Mouse (Mus musculus): Measurements from ENCODE around the gene Skint1. TPM values are rescaled to one million over a fixed set of nuclear protein-coding genes. Genes with fewer than 3 reads are reported as not detected.

Skint1 gene
- total RNA-seq (2023) = not detected

DNA sequence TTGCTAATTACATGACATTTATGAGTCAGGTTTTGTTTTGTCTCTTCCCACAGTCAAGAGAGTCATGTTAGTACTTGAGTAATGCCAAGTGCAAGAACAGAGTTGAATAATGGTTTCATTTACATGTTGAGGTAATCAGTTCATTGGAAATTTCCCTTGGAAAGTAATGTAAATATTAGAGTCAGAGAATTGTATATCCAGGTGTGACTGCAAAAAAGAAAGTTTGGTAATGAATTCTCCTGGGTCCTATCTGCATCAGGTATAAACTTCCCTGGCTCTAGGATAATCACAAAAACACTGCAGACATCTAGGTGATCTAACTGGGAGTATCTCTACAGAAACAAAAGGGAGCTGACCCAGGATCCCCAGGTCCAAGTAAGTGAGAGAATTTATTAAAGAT, at the start of gene Skint1:
Gene Skint1 (plus strand): TSS at position 301 of the 400 bp plus-strand sequence.

DNA sequence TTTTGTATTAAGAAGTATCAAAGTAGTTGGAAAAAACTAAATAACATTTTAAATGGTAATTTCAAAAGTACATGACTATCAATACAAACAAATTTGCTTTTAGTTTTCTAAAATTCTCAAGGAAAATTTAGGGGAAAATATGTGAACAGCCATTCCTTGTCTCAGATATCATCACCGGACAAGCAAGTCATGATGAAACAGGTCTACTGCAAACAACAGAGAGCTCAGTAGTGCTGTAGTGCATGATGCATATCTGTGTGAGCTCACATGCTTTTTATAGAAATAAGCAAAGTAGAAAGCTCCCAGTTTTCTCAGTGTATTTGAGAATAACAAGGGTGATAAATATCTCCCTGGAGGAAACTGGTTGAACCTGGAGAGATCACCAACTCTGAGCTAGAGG, 33.4 kb upstream of the Skint1 start, which contains the start of gene Skint7:
Gene Skint7 (plus strand): TSS at position 301 of the 400 bp plus-strand sequence.

DNA sequence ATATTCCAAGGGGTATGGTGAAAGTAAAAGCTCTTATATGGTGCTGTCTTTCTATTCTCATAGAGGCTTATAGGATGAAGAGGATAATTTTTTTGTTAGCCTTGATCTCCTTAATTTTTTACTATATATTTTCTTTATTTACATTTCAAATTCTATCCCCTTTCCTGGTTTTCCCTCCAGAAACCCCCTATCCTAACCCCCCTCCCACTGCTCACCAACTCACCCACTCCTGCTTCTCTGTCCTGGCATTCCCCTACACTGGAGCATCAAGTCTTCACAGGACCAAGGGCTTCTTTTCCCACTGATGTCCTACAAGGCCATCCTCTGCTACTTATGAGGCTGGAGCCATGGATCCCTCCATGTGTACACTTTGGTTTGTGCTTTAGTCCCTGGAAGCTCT, 65.6 kb downstream of the Skint1 start, which contains the start of gene Skint4:
Gene Skint4 (plus strand): TSS at position 301 of the 400 bp plus-strand sequence.

Other genes with a start within 250 kb of the Skint1 start
- gene Slc5a9, start 103.4 kb upstream of the Skint1 start, total RNA-seq (2023) = not detected
- not detected for gene Skint8, start 86.9 kb upstream of the Skint1 start, total RNA-seq (2023)
- gene Skint7, start 33.3 kb upstream of the Skint1 start, total RNA-seq (2023) = not detected
- gene Skint4, start 65.7 kb downstream of the Skint1 start, total RNA-seq (2023) = not detected
- gene Skint3, start 226.0 kb downstream of the Skint1 start, total RNA-seq (2023) = 1 to 10 TPM; 1.1 to 1.3 TPM